Comparison of ENCODE assay signal across 19 mouse cellular contexts in the genomic region with DNA sequence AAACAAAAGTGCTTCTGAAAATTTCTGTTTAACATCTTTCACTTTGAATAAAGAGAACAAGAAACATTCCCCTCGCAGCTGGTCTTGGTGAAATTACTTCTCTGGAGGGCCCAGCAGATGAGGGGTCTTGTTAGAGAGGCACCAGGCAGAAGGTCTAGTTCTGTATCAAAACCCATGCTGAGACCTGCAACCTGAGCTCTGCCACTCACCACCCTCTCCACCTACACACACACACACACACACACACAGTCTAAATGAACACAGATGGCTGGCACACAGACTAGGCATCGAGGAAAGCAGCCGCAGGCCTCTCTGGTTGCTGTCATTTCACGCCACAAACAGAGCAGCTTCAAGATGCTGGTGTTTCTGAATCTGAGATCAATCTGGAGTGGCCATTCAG.
DNase-seq lines count a peak whose midpoint lies in the region; ATAC-seq lines count a peak whose summit lies in the region.
"Had no signal": no experiment of that assay in that cellular context is flagged by ENCODE, and none has a peak within 500 bp of the region (broad histone marks: within the 10 kb centered on the region; RNA-seq: fewer than 3 reads in every experiment).

No protein-coding gene starts in this region.

- H3K27me3 ChIP-seq in forebrain, embryonic 11.5 days (ENCODE audit: control insufficient read depth, insufficient read depth, low read length) = no peaks in the 10 kb centered on the region
- H3K27me3 ChIP-seq in forebrain, embryonic 16.5 days (replicated peaks; ENCODE audit: control insufficient read depth, insufficient read depth, low read length) = no peaks in the 10 kb centered on the region
- peaks cover 4% of the 10 kb centered on the region; the same call in 1 of the 2 replicates for H3K27me3 ChIP-seq in embryonic facial prominence, embryonic 10.5 days (replicated peaks; ENCODE audit: low read depth, poor library complexity, severe bottlenecking)
- H3K27me3 ChIP-seq in limb, embryonic 11.5 days (ENCODE audit: control insufficient read depth, insufficient read depth, low read length) = no peaks in the 10 kb centered on the region
- H3K27me3 ChIP-seq: heart, embryonic 12.5 days; liver, embryonic 12.5 days; midbrain, embryonic 15.5 days had no signal

- no peaks in the 10 kb centered on the region for H3K9me3 ChIP-seq in forebrain, embryonic 11.5 days (ENCODE audit: control insufficient read depth, low read length)
- H3K9me3 ChIP-seq in forebrain, embryonic 16.5 days (ENCODE audit: control insufficient read depth, low read length) = no peaks in the 10 kb centered on the region
- H3K9me3 ChIP-seq in embryonic facial prominence, embryonic 10.5 days = no peaks in the 10 kb centered on the region
- no peaks in the 10 kb centered on the region for H3K9me3 ChIP-seq in limb, embryonic 11.5 days (ENCODE audit: control insufficient read depth, low read length)
- H3K9me3 ChIP-seq: heart, embryonic 12.5 days; liver, embryonic 12.5 days; midbrain, embryonic 15.5 days had no signal

- H3K9ac ChIP-seq in forebrain, embryonic 11.5 days (ENCODE audit: low read length) = no peak overlapping the region
- H3K9ac ChIP-seq in forebrain, embryonic 16.5 days (replicated peaks; ENCODE audit: low read depth, low read length) = no peak overlapping the region
- no peak overlapping the region for H3K9ac ChIP-seq in limb, embryonic 11.5 days (ENCODE audit: low read length)
- H3K9ac ChIP-seq: heart, embryonic 12.5 days; liver, embryonic 12.5 days; midbrain, embryonic 15.5 days had no signal

- no peaks in the 10 kb centered on the region for H3K4me1 ChIP-seq in forebrain, embryonic 11.5 days (replicated peaks; ENCODE audit: control insufficient read depth, insufficient read depth, low read length)
- H3K4me1 ChIP-seq in forebrain, embryonic 16.5 days (replicated peaks; ENCODE audit: control insufficient read depth, insufficient read depth, low read length) = no peaks in the 10 kb centered on the region; the same call in 1 of the 2 replicates
- peaks cover 27% of the 10 kb centered on the region for H3K4me1 ChIP-seq in embryonic facial prominence, embryonic 10.5 days
- H3K4me1 ChIP-seq in limb, embryonic 11.5 days (ENCODE audit: control insufficient read depth, insufficient read depth, low read length) = peaks cover 8% of the 10 kb centered on the region
- H3K4me1 ChIP-seq: liver, embryonic 12.5 days; midbrain, embryonic 15.5 days had no signal

- ATAC-seq in forebrain, embryonic 11.5 days (replicated peaks; ENCODE audit: low FRiP score) = no peak
- ATAC-seq in forebrain, embryonic 16.5 days = no peak
- ATAC-seq in limb, embryonic 11.5 days (ENCODE audit: insufficient number of reproducible peaks, low FRiP score, low TSS enrichment, low read depth) = peak; percentile 62; the same call in 1 of the 2 replicates
- ATAC-seq: inflammation-experienced regulatory T-cells, adult 6 months; liver, embryonic 12.5 days; midbrain, embryonic 15.5 days had no signal

- no peak overlapping the region for H3K4me3 ChIP-seq in forebrain, embryonic 11.5 days (ENCODE audit: low read depth, low read length)
- H3K4me3 ChIP-seq in forebrain, embryonic 16.5 days (replicated peaks; ENCODE audit: low read length) = no peak overlapping the region
- H3K4me3 ChIP-seq in embryonic facial prominence, embryonic 10.5 days = no peak overlapping the region
- H3K4me3 ChIP-seq in limb, embryonic 11.5 days (ENCODE audit: low read depth, low read length) = no peak overlapping the region
- H3K4me3 ChIP-seq: gastrocnemius, adult 2 months; heart, embryonic 12.5 days; liver, embryonic 12.5 days; midbrain, embryonic 15.5 days had no signal

- H3K36me3 ChIP-seq in forebrain, embryonic 11.5 days (ENCODE audit: control insufficient read depth, insufficient read depth, low read length) = no peaks in the 10 kb centered on the region
- H3K36me3 ChIP-seq in forebrain, embryonic 16.5 days (ENCODE audit: control insufficient read depth, insufficient read depth) = no peaks in the 10 kb centered on the region
- H3K36me3 ChIP-seq in embryonic facial prominence, embryonic 10.5 days (replicated peaks) = no peaks in the 10 kb centered on the region
- H3K36me3 ChIP-seq in limb, embryonic 11.5 days (ENCODE audit: control insufficient read depth, insufficient read depth, low read length) = no peaks in the 10 kb centered on the region
- H3K36me3 ChIP-seq: heart, embryonic 12.5 days; liver, embryonic 12.5 days; midbrain, embryonic 15.5 days had no signal

- DNase-seq in forebrain, embryonic 11.5 days (ENCODE audit: low spot score) = peak; percentile 53
- peak; percentile 8 to 19 for DNase-seq in layer of hippocampus, postnatal 14 days (ENCODE audit: low spot score in 2 of 2)
- DNase-seq in layer of hippocampus, adult 11-12 months (ENCODE audit: low spot score) = no peak
- peak; percentile 85 for DNase-seq in embryonic facial prominence, embryonic 10.5 days (ENCODE audit: low spot score)
- peak; percentile 72 for DNase-seq in limb, embryonic 11.5 days (ENCODE audit: low spot score)
- no peak for DNase-seq in right cerebral cortex, postnatal 4 days
- no peak for DNase-seq in left cerebral cortex, adult 8-10 months (ENCODE audit: low spot score in 2 of 2)
- DNase-seq: adrenal gland, postnatal 25 days; B cell, adult 2 months; cerebellum, adult 11-12 months; gastrocnemius, adult 2 months; kidney, postnatal 10 days; lung, postnatal 10 days; thymus, postnatal 14 days had no signal

- no peak overlapping the region for H3K4me2 ChIP-seq in forebrain, embryonic 11.5 days (ENCODE audit: low read depth, low read length, severe bottlenecking)
- H3K4me2 ChIP-seq in forebrain, embryonic 16.5 days (ENCODE audit: low read length) = no peak overlapping the region
- no peak overlapping the region for H3K4me2 ChIP-seq in limb, embryonic 11.5 days (ENCODE audit: low read depth, severe bottlenecking)
- H3K4me2 ChIP-seq: heart, embryonic 12.5 days; liver, embryonic 12.5 days; midbrain, embryonic 15.5 days had no signal

- H3K27ac ChIP-seq in forebrain, embryonic 11.5 days (ENCODE audit: low read depth, low read length) = no peak overlapping the region
- H3K27ac ChIP-seq in forebrain, embryonic 16.5 days (ENCODE audit: low read length) = no peak overlapping the region
- peak overlapping the region; percentile 54 for H3K27ac ChIP-seq in embryonic facial prominence, embryonic 10.5 days (replicated peaks)
- H3K27ac ChIP-seq in limb, embryonic 11.5 days (replicated peaks; ENCODE audit: low read depth, low read length) = no peak overlapping the region
- H3K27ac ChIP-seq: gastrocnemius, adult 2 months; liver, embryonic 12.5 days; midbrain, embryonic 15.5 days had no signal

- 71% methylated on average over 4 of the region's 4 CpGs for WGBS in forebrain, embryonic 11.5 days
- WGBS in forebrain, embryonic 16.5 days = 38% methylated on average over 4 of the region's 4 CpGs
- WGBS in embryonic facial prominence, embryonic 10.5 days = 26% methylated on average over 4 of the region's 4 CpGs
- WGBS in limb, embryonic 11.5 days = 17% methylated on average over 4 of the region's 4 CpGs

Comparison
In these comparisons a context has a peak if more than half of its experiments do, and no peak if none do; other contexts are left out.
1. DNase-seq: peak in forebrain, embryonic 11.5 days (single experiment), layer of hippocampus, postnatal 14 days (2 of 2), embryonic facial prominence, embryonic 10.5 days (single experiment) and limb, embryonic 11.5 days (single experiment); none in layer of hippocampus, adult 11-12 months (single experiment), right cerebral cortex, postnatal 4 days (single experiment) and left cerebral cortex, adult 8-10 months (0 of 2).